Mouse (Mus musculus) heart, adult 2 months (tissue): ENCODE measurements around the gene Sez6. TPM values are rescaled to one million over a fixed set of nuclear protein-coding genes. Genes with fewer than 3 reads are reported as not detected.
A peak's percentile ranks its signal among the peaks of the same experiment; 100 is the strongest.

Experiments used
- DNase-seq, 2 experiments: peaks; one replicate each; pipeline ENCODE4 v3.0.0; 2021
- H3K27ac ChIP-seq: fragments of 200-600 bp; 2 replicates; pipeline ENCODE4 v1.8.1; 2022
- H3K27me3 ChIP-seq: fragments of 200-500 bp; 2 replicates; pipeline ENCODE4 v1.6.1; 2012; ENCODE audit warnings: mild to moderate bottlenecking, low read length, inconsistent platforms, mixed read lengths; ENCODE audit not compliant: control insufficient read depth, insufficient read depth
- H3K36me3 ChIP-seq: fragments of 200-500 bp; 2 replicates; pipeline ENCODE4 v1.6.1; 2012; ENCODE audit warnings: low read length, inconsistent platforms; ENCODE audit not compliant: control insufficient read depth, insufficient read depth
- H3K4me1 ChIP-seq: fragments of 200-500 bp; 2 replicates; pipeline ENCODE4 v1.6.1; 2011; ENCODE audit warnings: low read length; ENCODE audit not compliant: control insufficient read depth, insufficient read depth
- H3K4me3 ChIP-seq: fragments of 200-600 bp; 2 replicates; pipeline ENCODE4 v1.8.1; 2022
- H3K79me2 ChIP-seq: fragments of 200-500 bp; replicated peaks from 2 replicates; pipeline ENCODE4 v1.6.1; 2012; ENCODE audit warnings: mild to moderate bottlenecking, inconsistent platforms, low read length, moderate library complexity, mixed read lengths; ENCODE audit not compliant: control insufficient read depth, insufficient read depth
- H3K9ac ChIP-seq: fragments of 200-500 bp; 2 replicates; pipeline ENCODE4 v1.6.1; 2012; ENCODE audit warnings: low read depth, mild to moderate bottlenecking, control low read depth, inconsistent platforms, low read length, mixed read lengths
- CTCF ChIP-seq: fragments of 200-600 bp; IDR thresholded peaks from 2 replicates; pipeline ENCODE4 v1.8.1; 2022; ENCODE audit warnings: antibody characterized with exemption, mild to moderate bottlenecking, moderate library complexity
- EP300 ChIP-seq: fragments of 200-500 bp; IDR thresholded peaks from 2 replicates; pipeline ENCODE4 v1.6.1; 2011; ENCODE audit warnings: low read depth, low read length, control low read depth; ENCODE audit not compliant: insufficient read depth
- POLR2A ChIP-seq: fragments of 200-500 bp; IDR thresholded peaks from 2 replicates; pipeline ENCODE4 v1.6.1; 2011; ENCODE audit warnings: mild to moderate bottlenecking, low read depth, low read length, control low read depth; ENCODE audit not compliant: insufficient read depth
- WGBS: fragments of 180-500 bp; shearing (Covaris S2); methylation state at CpG from one replicate; pipeline ENCODE4 v1.1.7; 2018; 5-methylcytosine and 5-hydroxymethylcytosine counted together
- intact Hi-C: fragments of 180-260 bp; cut with DNase I; formaldehyde crosslinking; loops from one replicate; pipeline ENCODE4 v1.15.1; 2025
- polyA plus RNA-seq: library from polyadenylated mRNA; depleted of rRNA; stranded (reverse); fragments of >200 nt; gene quantifications from 2 replicates; pipeline ENCODE4 v1.2.3, GENCODE M21; 2012
- total RNA-seq, 2 experiments: library from RNA; stranded (reverse); gene quantifications; 2 replicates each; pipeline ENCODE4 v1.2.3; 2021

Sez6 gene
- total and polyA plus RNA-seq, 3 experiments: 0.68 to 0.80 (median 0.70) TPM

DNA sequence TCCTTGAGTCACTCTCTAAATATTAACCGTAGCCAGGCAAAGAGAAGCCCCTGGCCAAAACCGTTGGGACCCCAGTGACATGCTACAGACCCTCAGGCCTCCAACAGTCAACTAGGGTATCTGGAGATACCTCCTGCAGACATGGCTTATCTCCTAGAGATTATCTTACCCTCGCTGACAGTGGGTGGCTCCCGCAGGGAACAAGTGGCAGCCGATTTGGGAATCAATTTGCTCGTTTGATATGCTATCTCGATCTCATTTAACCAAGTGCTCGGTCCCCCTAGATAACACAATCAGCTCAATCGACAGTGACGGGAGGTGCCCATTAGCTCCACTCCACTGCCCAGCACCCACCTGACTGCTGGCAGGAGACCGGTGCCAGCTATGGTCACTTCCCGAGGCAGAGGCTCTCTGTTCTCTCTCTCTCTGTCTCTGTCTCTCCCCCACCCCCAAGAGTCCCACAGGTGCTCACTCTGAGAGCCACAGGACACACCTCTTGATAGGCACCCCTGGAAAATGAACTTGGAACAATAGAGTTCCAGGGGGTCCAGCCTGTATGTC, 19.6 kb downstream of the Sez6 start:
- Histone ChIP-seq H3K4me1 (no peaks in the 10 kb centered on the region), H3K4me3 (no peak overlapping the region), H3K79me2 (no peaks in the 10 kb centered on the region), H3K9ac (no peak overlapping the region), H3K27ac (no peak overlapping the region), H3K27me3 (no peaks in the 10 kb centered on the region; the same call in none of the 2 replicates), H3K36me3 (no peaks in the 10 kb centered on the region)
- intact Hi-C loops: no loop called here
- TF ChIP-seq CTCF (no peak), EP300 (no peak), POLR2A (no peak)
- DNase-seq: no peak
- 10% methylated on average over 12 of the region's 12 CpGs for WGBS

DNA sequence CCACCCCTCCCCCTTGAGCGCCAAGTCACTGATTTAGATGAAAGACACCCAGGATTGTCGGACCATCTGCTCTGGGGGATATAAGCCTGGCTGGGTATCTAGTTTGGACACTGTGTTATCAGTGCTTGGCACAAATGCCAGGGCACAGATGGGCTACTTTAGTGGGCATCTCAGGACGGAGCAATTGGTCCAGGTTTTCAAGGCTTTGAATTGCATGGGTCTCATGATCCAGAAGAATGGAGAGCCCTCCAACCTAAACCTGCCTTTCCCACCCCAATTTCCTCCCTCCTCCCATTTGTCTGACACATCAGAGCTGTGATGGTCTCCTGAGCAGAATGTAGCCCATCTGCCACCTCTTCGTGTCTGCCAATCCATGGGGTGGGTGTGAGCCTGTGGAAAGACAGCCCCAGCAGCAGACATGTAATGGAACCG, 20.2 kb downstream of the Sez6 start:
- H3K27ac ChIP-seq: no peak overlapping the region
- H3K4me3 ChIP-seq: no peak overlapping the region
- H3K4me1 ChIP-seq: no peaks in the 10 kb centered on the region
- 50% methylated on average over 5 of the region's 5 CpGs for WGBS
- no peak overlapping the region for H3K9ac ChIP-seq
- no peaks in the 10 kb centered on the region; the same call in none of the 2 replicates for H3K27me3 ChIP-seq
- no peaks in the 10 kb centered on the region for H3K36me3 ChIP-seq
- no peak for DNase-seq
- TF ChIP-seq POLR2A (no peak), CTCF (no peak)
- intact Hi-C loops: no loop called here
- H3K79me2 ChIP-seq: no peaks in the 10 kb centered on the region

GRCm38 (mm10) chr11:77953671-77954070, 23.1 kb downstream of the Sez6 start:
- Histone ChIP-seq H3K4me3 (no peak overlapping the region), H3K27ac (no peak overlapping the region), H3K27me3 (no peaks in the 10 kb centered on the region; the same call in 1 of the 2 replicates), H3K9ac (no peak overlapping the region), H3K4me1 (no peaks in the 10 kb centered on the region), H3K79me2 (no peaks in the 10 kb centered on the region), H3K36me3 (no peaks in the 10 kb centered on the region)
- intact Hi-C loops: loop anchor here (1.0 kb wide), 1 partner anchor 37 kb away; no protein-coding TSS in a partner anchor
- TF ChIP-seq EP300: no peak
- TF ChIP-seq POLR2A: no peak
- TF ChIP-seq CTCF: peak; percentile 67
- no peak for DNase-seq
- 29% methylated on average over 9 of the region's 9 CpGs for WGBS

GRCm38 (mm10) chr11:77956428-77956827, 25.8 kb downstream of the Sez6 start:
- DNase-seq: no peak
- H3K27me3 ChIP-seq: no peaks in the 10 kb centered on the region
- H3K36me3 ChIP-seq: no peaks in the 10 kb centered on the region
- 59% methylated on average over 3 of the region's 3 CpGs for WGBS
- no peaks in the 10 kb centered on the region for H3K79me2 ChIP-seq
- H3K4me3 ChIP-seq: no peak overlapping the region
- H3K27ac ChIP-seq: no peak overlapping the region
- TF ChIP-seq EP300 (no peak), CTCF (no peak), POLR2A (no peak)
- intact Hi-C loops: no loop called here
- H3K4me1 ChIP-seq: no peaks in the 10 kb centered on the region
- H3K9ac ChIP-seq: no peak overlapping the region

DNA sequence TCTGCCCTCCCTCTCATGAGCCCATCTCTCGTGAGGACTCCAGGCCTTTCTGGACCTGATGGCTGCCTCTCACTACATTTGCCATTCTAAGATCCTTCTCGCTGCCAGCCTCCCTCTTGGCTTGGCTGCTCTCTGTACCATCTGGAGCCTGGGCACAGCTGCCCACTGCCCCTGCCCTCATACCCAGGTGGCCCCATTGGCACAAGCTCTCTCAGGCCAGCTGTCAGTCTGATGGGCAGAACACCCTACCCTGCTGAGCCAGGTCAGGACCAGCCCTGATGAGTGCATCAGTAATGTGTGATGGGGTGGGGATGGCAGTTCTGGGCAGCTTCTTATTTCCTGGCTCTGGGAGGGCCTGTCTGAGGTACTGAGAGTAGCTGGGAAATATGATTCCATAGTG, 27.7 kb downstream of the Sez6 start:
- Histone ChIP-seq H3K4me1 (no peaks in the 10 kb centered on the region), H3K4me3 (no peak overlapping the region), H3K27ac (no peak overlapping the region), H3K27me3 (no peaks in the 10 kb centered on the region), H3K9ac (no peak overlapping the region), H3K36me3 (no peaks in the 10 kb centered on the region), H3K79me2 (no peaks in the 10 kb centered on the region)
- no peak for DNase-seq
- TF ChIP-seq EP300 (no peak), CTCF (no peak), POLR2A (no peak)
- intact Hi-C loops: no loop called here
- 74% methylated on average over 2 of the region's 2 CpGs for WGBS

- no peak for DNase-seq
- H3K9ac ChIP-seq: no peak overlapping the region
- no peak overlapping the region for H3K27ac ChIP-seq
- 53% methylated on average over 9 of the region's 9 CpGs for WGBS
- no peaks in the 10 kb centered on the region for H3K4me1 ChIP-seq
- no peak for TF ChIP-seq POLR2A
- no peak for TF ChIP-seq CTCF
- no peak for TF ChIP-seq EP300
- intact Hi-C loops: no loop called here
- H3K27me3 ChIP-seq: no peaks in the 10 kb centered on the region
- no peaks in the 10 kb centered on the region for H3K79me2 ChIP-seq
- no peak overlapping the region for H3K4me3 ChIP-seq
- no peaks in the 10 kb centered on the region for H3K36me3 ChIP-seq
Measured at GRCm38 (mm10) chr11:77958932-77959331, 28.3 kb downstream of the Sez6 start.
